Mouse (Mus musculus) ovary, postnatal 10 days (tissue): Measurements from ENCODE around the gene Baz1a.
"Not testable (repeated sequence)": the region's sequence is repeated elsewhere in the genome, so short reads cannot be mapped to it uniquely, and the experiment has no call there.

ENCODE experiments used
- DNase-seq: peaks from one replicate; pipeline ENCODE4 v3.0.0; 2022; ENCODE audit warnings: low spot score

The Baz1a gene

GRCm38 (mm10) chr12:55007361-55008008 is 6.7 kb downstream of the Baz1a start:
- DNase-seq: no peak

GRCm38 (mm10) chr12:55006071-55006470 is 8.1 kb downstream of the Baz1a start:
- DNase-seq: no peak

GRCm38 (mm10) chr12:55004396-55004795 is 9.8 kb downstream of the Baz1a start:
- no peak for DNase-seq

- DNase-seq: no peak
Observed at GRCm38 (mm10) chr12:55003843-55004242, 10.3 kb downstream of the Baz1a start.

GRCm38 (mm10) chr12:55002532-55002931 is 11.6 kb downstream of the Baz1a start:
- DNase-seq: not testable (repeated sequence)

- no peak for DNase-seq
Observed at GRCm38 (mm10) chr12:54999016-54999690, 15.0 kb downstream of the Baz1a start.

- no peak for DNase-seq
Observed at GRCm38 (mm10) chr12:54998411-54998810, 15.7 kb downstream of the Baz1a start.

- no peak for DNase-seq
Observed at GRCm38 (mm10) chr12:54996979-54997474, 17.1 kb downstream of the Baz1a start.

GRCm38 (mm10) chr12:54995965-54996364 is 18.2 kb downstream of the Baz1a start:
- no peak for DNase-seq

- DNase-seq: no peak
Observed at GRCm38 (mm10) chr12:54994418-54994817, 19.7 kb downstream of the Baz1a start.

GRCm38 (mm10) chr12:54994068-54994386 is 20.1 kb downstream of the Baz1a start:
- no peak for DNase-seq

- no peak for DNase-seq
Observed at GRCm38 (mm10) chr12:54993246-54994067, 20.7 kb downstream of the Baz1a start.

GRCm38 (mm10) chr12:54992814-54993213 is 21.3 kb downstream of the Baz1a start:
- no peak for DNase-seq

GRCm38 (mm10) chr12:54988323-54988850 is 25.8 kb downstream of the Baz1a start:
- no peak for DNase-seq

GRCm38 (mm10) chr12:54987156-54987555 is 27.0 kb downstream of the Baz1a start:
- no peak for DNase-seq

GRCm38 (mm10) chr12:54986052-54986717 is 28.0 kb downstream of the Baz1a start, which contains the start of gene Gm20403:
Gm20403 (minus strand) TSS chr12:54986529.
- peak; percentile 38 for DNase-seq

GRCm38 (mm10) chr12:54985257-54986051 is 28.7 kb downstream of the Baz1a start:
- DNase-seq: peak; percentile 45

GRCm38 (mm10) chr12:54984701-54985256 is 29.4 kb downstream of the Baz1a start:
- peak; percentile 34 for DNase-seq

GRCm38 (mm10) chr12:54982935-54983715 is 31.0 kb downstream of the Baz1a start:
- DNase-seq: no peak

GRCm38 (mm10) chr12:54981962-54982361 is 32.2 kb downstream of the Baz1a start:
- no peak for DNase-seq
